Mouse (Mus musculus) myocyte (in vitro differentiated cells): ENCODE measurements around the gene Hyou1. TPM values are rescaled to one million over a fixed set of nuclear protein-coding genes. Genes with fewer than 3 reads are reported as not detected.

Source experiments
- H3K27me3 ChIP-seq: one replicate; pipeline ENCODE4 v1.6.1; 2011; ENCODE audit not compliant: control insufficient read depth, insufficient read depth, insufficient read length
- H3K36me3 ChIP-seq: one replicate; pipeline ENCODE4 v1.6.1; 2011; ENCODE audit not compliant: control insufficient read depth, insufficient read depth
- H3K4me2 ChIP-seq: one replicate; pipeline ENCODE4 v1.6.1; 2011; ENCODE audit warnings: low read depth, control low read depth
- H3K4me3 ChIP-seq: one replicate; pipeline ENCODE4 v1.5.1; 2011; ENCODE audit warnings: mild to moderate bottlenecking, control low read depth, moderate library complexity
- H3K79me2 ChIP-seq: one replicate; pipeline ENCODE4 v1.6.1; 2011; ENCODE audit not compliant: control insufficient read depth, insufficient read depth
- H3ac ChIP-seq: one replicate; pipeline ENCODE4 v1.6.1; 2011; ENCODE audit not compliant: control insufficient read depth, insufficient read length
- CEBPB ChIP-seq: IDR thresholded peaks from 2 replicates; pipeline ENCODE4 v1.6.1; 2011; ENCODE audit warnings: mild to moderate bottlenecking, moderate library complexity; ENCODE audit not compliant: poor library complexity, insufficient read depth, severe bottlenecking
- E2F4 ChIP-seq: IDR thresholded peaks from one replicate; pipeline ENCODE4 v1.6.1; 2011; ENCODE audit warnings: mild to moderate bottlenecking, control low read depth, moderate library complexity; ENCODE audit not compliant: insufficient read depth
- MAX ChIP-seq: IDR thresholded peaks from one replicate; pipeline ENCODE4 v1.6.1; 2011; ENCODE audit warnings: low read depth, mild to moderate bottlenecking, control low read depth
- MYOD1 ChIP-seq, 3 experiments: IDR thresholded peaks; one replicate each; pipeline ENCODE4 v1.6.1; 2011; ENCODE audit warnings: control low read depth in 2 of 3, low read depth in 2 of 3, mild to moderate bottlenecking in 2 of 3, moderate library complexity in 1 of 3; ENCODE audit not compliant: insufficient read length in 2 of 3, control insufficient read depth in 1 of 3
- MYOG ChIP-seq, 3 experiments: IDR thresholded peaks; one replicate each; pipeline ENCODE4 v1.6.1; 2011; ENCODE audit warnings: control low read depth in 2 of 3, low read depth in 2 of 3, mild to moderate bottlenecking in 2 of 3; ENCODE audit not compliant: insufficient read length in 2 of 3, control insufficient read depth in 1 of 3, insufficient read depth in 1 of 3
- POLR2A ChIP-seq: IDR thresholded peaks from one replicate; pipeline ENCODE4 v1.6.1; 2011; ENCODE audit warnings: low read depth, mild to moderate bottlenecking, control low read depth, moderate library complexity; ENCODE audit not compliant: insufficient read length
- POLR2AphosphoS2 ChIP-seq: IDR thresholded peaks from one replicate; pipeline ENCODE4 v1.6.1; 2011; ENCODE audit warnings: low read depth, control low read depth; ENCODE audit not compliant: insufficient read length
- REST ChIP-seq: IDR thresholded peaks from one replicate; pipeline ENCODE4 v1.6.1; 2011; ENCODE audit warnings: mild to moderate bottlenecking, control low read depth, moderate library complexity; ENCODE audit not compliant: insufficient read depth, insufficient read length
- SRF ChIP-seq: IDR thresholded peaks from one replicate; pipeline ENCODE4 v1.6.1; 2011; ENCODE audit warnings: low read depth; ENCODE audit not compliant: control insufficient read depth, insufficient read length
- TCF12 ChIP-seq: IDR thresholded peaks from one replicate; pipeline ENCODE4 v1.6.1; 2011; ENCODE audit warnings: mild to moderate bottlenecking, control low read depth; ENCODE audit not compliant: poor library complexity, insufficient read depth, severe bottlenecking
- TCF3 ChIP-seq: IDR thresholded peaks from one replicate; pipeline ENCODE4 v1.6.1; 2011; ENCODE audit warnings: low read depth, control low read depth; ENCODE audit not compliant: insufficient read length
- USF1 ChIP-seq: IDR thresholded peaks from one replicate; pipeline ENCODE4 v1.6.1; 2011; ENCODE audit warnings: low read depth, mild to moderate bottlenecking, control low read depth, moderate library complexity
- polyA plus RNA-seq: library from polyadenylated mRNA; unstranded; fragments of >200 nt; fragmentation: generic; extraction: Trizol; gene quantifications from one replicate; pipeline ENCODE4 v1.2.1, GENCODE M21; 2012; ENCODE audit warnings: missing spikeins

Gene Hyou1
- polyA plus RNA-seq, result 45.9 TPM

DNA sequence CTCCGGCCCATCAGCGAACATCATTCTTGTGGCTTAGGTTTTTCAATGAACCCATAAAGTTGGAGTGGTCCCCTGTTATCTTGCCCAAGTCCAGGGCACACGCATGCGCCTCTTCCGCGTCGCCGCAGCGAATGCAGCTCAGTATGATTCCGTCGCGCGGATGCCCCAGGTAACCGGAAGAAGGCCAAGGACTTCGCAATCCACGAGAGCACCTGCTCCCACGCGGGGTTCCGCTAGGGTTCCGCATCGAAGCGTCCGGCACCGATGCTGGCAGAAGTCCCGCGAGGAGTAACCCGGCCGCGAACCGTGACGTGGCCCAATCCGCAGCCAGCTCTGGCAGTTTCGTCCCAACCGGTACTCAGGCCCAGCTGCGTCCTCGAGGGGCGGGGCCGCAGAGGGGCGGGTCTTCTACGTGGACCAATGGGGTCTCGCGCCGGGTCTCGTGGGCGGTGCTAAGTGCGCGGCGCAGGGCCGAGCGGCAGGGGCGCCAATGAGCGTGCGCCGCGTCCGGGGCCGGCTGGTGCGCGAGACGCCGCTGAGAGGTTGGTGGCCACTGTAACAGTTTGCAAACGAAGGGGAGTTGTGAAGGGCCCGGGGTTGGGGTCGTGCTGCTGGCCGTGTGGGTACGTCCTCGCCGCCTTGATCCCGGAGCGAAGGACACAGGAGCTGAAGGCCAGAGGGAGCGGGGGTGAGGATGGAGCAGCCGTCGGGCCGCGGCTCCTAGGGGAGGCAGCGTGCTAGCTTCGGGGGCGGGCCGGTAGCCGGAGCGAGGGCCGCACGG, at the start of gene Hyou1:
Hyou1 (plus strand) TSS at position 437 of the 781 bp plus-strand sequence.
- Histone ChIP-seq H3K79me2 (peaks cover 20% of the 10 kb centered on the region), H3ac (peak within 1 kb of the TSS; percentile 65), H3K36me3 (peaks cover 9% of the 10 kb centered on the region), H3K27me3 (no peaks in the 10 kb centered on the region), H3K4me2 (peak within 1 kb of the TSS; percentile 97), H3K4me3 (peak within 1 kb of the TSS; percentile 88)
- TF ChIP-seq USF1 (no peak), REST (no peak), TCF12 (no peak), TCF3 (no peak), SRF (peak; percentile 23), MYOD1 (IDR thresholded peaks at IDR 0.05; ENCODE audit: control insufficient read depth in 1 of 3, insufficient read length in 2 of 3, low read depth in 2 of 3) (peak in 2 of 3 experiments; percentile 29 to 62), POLR2AphosphoS2 (peak; percentile 86), POLR2A (peak; percentile 76), CEBPB (no peak), MYOG (IDR thresholded peaks at IDR 0.05; ENCODE audit: control insufficient read depth in 1 of 3, insufficient read depth in 1 of 3, insufficient read length in 2 of 3, low read depth in 2 of 3) (peak in 2 of 3 experiments; percentile 6 to 61)

DNA sequence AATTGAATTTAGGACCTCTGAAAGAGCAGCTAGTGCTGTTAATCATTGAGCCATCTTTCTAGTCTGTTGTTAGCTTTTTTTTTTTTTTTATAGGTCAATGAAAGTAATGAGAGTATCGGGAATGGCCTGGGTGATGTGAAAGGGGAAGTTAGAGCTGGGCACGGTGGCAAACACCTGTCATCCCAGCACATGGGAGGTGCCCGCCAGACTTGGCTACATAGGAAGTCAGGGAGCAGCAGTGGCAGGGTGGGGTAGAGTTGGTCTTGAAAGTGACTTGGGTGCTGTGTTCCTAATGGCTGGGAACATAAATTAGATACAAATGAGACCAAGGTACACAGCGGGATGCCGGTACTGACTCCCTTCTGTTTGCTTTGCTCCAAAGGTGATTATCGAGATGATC, 48.6 kb upstream of the Hyou1 start:
- Histone ChIP-seq H3K4me3 (no peak overlapping the region), H3K4me2 (no peak overlapping the region), H3ac (no peak overlapping the region), H3K79me2 (peaks cover 18% of the 10 kb centered on the region), H3K36me3 (peaks cover 37% of the 10 kb centered on the region), H3K27me3 (no peaks in the 10 kb centered on the region)
- TF ChIP-seq SRF (no peak), CEBPB (no peak), POLR2AphosphoS2 (no peak), MYOG (IDR thresholded peaks at IDR 0.05; ENCODE audit: control insufficient read depth in 1 of 3, insufficient read depth in 1 of 3, insufficient read length in 2 of 3, low read depth in 2 of 3) (no peak)

DNA sequence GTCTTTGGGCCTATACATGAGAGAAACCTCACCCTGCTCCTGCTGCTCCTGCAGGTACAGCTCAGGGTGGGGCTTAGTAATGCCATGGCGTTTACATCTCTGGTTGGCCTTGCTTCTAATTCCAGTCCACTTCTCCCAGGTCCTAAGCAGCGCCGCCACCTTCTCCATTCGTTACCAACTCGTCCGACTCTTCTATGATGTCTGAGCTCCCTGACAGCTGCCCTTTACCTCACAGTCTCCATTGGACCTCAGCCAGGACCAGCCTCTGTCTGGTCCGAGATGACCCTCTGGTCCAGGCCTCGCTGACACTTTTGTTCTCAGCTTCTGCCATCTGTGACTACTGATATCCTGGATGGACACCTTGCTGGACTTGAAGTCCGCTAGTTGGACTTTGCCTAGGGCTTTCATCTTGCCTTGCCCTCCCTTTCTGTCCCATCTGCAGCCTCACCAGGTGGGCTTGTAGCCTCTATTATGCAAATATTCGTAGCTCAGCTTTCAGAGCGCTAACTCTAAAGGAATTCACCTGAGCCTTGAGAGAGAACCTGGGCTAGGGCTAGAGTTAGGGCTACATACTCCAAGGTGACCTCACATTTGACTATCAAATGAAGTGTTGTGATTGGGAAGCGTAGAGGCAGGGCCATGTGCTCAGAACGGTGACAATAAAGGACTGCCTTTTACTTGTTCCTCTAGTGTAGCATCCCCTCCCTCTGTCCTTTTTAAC, 46.2 kb upstream of the Hyou1 start:
- Histone ChIP-seq H3K36me3 (peaks cover 48% of the 10 kb centered on the region), H3K27me3 (no peaks in the 10 kb centered on the region), H3ac (no peak overlapping the region), H3K4me2 (no peak overlapping the region), H3K4me3 (no peak overlapping the region), H3K79me2 (peaks cover 27% of the 10 kb centered on the region)
- TF ChIP-seq MYOD1 (IDR thresholded peaks at IDR 0.05; ENCODE audit: control insufficient read depth in 1 of 3, insufficient read length in 2 of 3, low read depth in 2 of 3) (no peak), REST (no peak), E2F4 (no peak), POLR2A (no peak), CEBPB (no peak), MAX (no peak), TCF3 (no peak), SRF (no peak), POLR2AphosphoS2 (no peak), TCF12 (no peak), MYOG (IDR thresholded peaks at IDR 0.05; ENCODE audit: control insufficient read depth in 1 of 3, insufficient read depth in 1 of 3, insufficient read length in 2 of 3, low read depth in 2 of 3) (no peak), USF1 (no peak)

DNA sequence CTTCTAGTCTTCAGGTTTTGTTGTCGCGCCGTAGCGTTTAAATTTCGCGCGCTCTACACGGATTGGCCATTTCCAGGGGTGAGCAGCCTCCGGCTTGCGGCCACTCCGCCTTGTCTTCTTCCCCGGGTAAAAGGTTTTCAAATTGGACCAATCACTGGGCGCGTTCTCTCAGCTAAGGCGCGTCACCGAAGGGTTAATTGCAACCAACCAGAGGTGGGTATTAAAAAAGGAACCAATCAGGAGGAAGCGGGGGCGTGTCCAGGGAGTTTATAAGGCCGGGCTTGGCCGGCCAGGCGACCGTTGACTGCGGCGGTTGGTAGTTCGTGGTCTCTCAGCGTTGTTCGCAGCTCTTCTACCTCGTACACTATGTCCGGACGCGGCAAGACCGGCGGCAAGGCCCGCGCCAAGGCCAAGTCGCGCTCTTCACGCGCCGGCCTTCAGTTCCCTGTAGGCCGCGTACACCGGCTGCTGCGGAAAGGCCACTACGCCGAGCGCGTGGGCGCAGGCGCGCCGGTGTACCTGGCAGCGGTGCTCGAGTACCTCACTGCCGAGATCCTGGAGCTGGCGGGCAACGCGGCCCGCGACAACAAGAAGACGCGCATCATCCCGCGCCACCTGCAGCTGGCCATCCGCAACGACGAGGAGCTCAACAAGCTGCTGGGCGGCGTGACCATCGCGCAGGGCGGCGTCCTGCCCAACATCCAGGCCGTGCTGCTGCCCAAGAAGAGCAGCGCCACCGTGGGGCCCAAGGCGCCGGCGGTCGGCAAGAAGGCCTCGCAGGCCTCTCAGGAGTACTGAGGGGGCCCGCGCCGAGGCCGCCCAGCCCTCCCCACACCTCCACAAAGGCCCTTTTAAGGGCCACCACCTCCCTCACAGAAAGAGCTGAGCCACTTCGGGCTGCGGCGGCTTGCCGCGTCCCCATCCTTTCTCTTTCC, 44.6 kb upstream of the Hyou1 start, which contains the start of gene H2afx:
H2afx (plus strand) TSS at position 299 of the 935 bp plus-strand sequence.
- TF ChIP-seq MAX (no peak), MYOD1 (IDR thresholded peaks at IDR 0.05; ENCODE audit: control insufficient read depth in 1 of 3, insufficient read length in 2 of 3, low read depth in 2 of 3) (peak in 1 of 3 experiments; percentile 17), REST (peak; percentile 51), POLR2AphosphoS2 (peak; percentile 94), USF1 (no peak), MYOG (IDR thresholded peaks at IDR 0.05; ENCODE audit: control insufficient read depth in 1 of 3, insufficient read depth in 1 of 3, insufficient read length in 2 of 3, low read depth in 2 of 3) (peak in 2 of 3 experiments; percentile 3 to 19), POLR2A (peak; percentile 88), E2F4 (peak; percentile 100)
- Histone ChIP-seq H3ac (peak within 1 kb of the TSS; percentile 86), H3K4me2 (peak within 1 kb of the TSS; percentile 80), H3K36me3 (peaks cover 42% of the 10 kb centered on the region), H3K79me2 (peaks cover 23% of the 10 kb centered on the region), H3K4me3 (peak within 1 kb of the TSS; percentile 76), H3K27me3 (no peaks in the 10 kb centered on the region)
